Mouse (Mus musculus) ES-E14 (cell line): Measurements from ENCODE around the gene Rufy1. TPM values are rescaled to one million over a fixed set of nuclear protein-coding genes. Genes with fewer than 3 reads are reported as not detected.

Source experiments
- DNase-seq: peaks from one replicate; pipeline ENCODE4 v3.0.0-alpha.2; 2013; ENCODE audit warnings: low read depth, low spot score
- H3K27ac ChIP-seq: 2 replicates; pipeline ENCODE4 v1.5.1; 2012; ENCODE audit warnings: low read depth, mild to moderate bottlenecking, low read length, moderate library complexity, mixed read lengths; ENCODE audit not compliant: poor library complexity, insufficient read depth, severe bottlenecking
- H3K36me3 ChIP-seq: 2 replicates; pipeline ENCODE4 v1.6.1; 2012; ENCODE audit warnings: mild to moderate bottlenecking, low read length, moderate library complexity, mixed read lengths; ENCODE audit not compliant: control insufficient read depth, poor library complexity, insufficient read depth, severe bottlenecking
- H3K4me1 ChIP-seq, 2 experiments: fragments of 150-350 bp in 1 of 2; sonication (generic) in 1 of 2; 2 replicates each; pipeline ENCODE4 v1.6.1; 2012; ENCODE audit warnings: low read length in 2 of 2, mild to moderate bottlenecking in 1 of 2, mixed read lengths in 1 of 2; ENCODE audit not compliant: control insufficient read depth in 2 of 2, insufficient read depth in 2 of 2, poor library complexity in 1 of 2
- H3K4me3 ChIP-seq, 2 experiments: fragments of 150-350 bp in 1 of 2; sonication (generic) in 1 of 2; 2 replicates each; pipeline ENCODE4 v1.5.1; 2012; ENCODE audit warnings: low read length in 2 of 2, low read depth in 1 of 2, mild to moderate bottlenecking in 1 of 2, mixed read lengths in 1 of 2; ENCODE audit not compliant: insufficient read depth in 1 of 2, poor library complexity in 1 of 2, severe bottlenecking in 1 of 2
- H3K9ac ChIP-seq: 2 replicates; pipeline ENCODE4 v1.6.1; 2012; ENCODE audit warnings: low read depth, mild to moderate bottlenecking, low read length, mixed read lengths; ENCODE audit not compliant: poor library complexity, insufficient read depth, severe bottlenecking
- H3K9me3 ChIP-seq: fragments of 150-350 bp; sonication (generic); 2 replicates; pipeline ENCODE4 v1.6.1; 2012; ENCODE audit warnings: low read depth, mild to moderate bottlenecking, low read length; ENCODE audit not compliant: control insufficient read depth, insufficient read depth
- CHD2 ChIP-seq: IDR thresholded peaks from 2 replicates; pipeline ENCODE4 v1.6.1; 2014; ENCODE audit warnings: mild to moderate bottlenecking, low read depth, low read length, inconsistent platforms
- HCFC1 ChIP-seq: IDR thresholded peaks from 2 replicates; pipeline ENCODE4 v1.6.1; 2012; ENCODE audit warnings: low read length, inconsistent platforms, borderline replicate concordance; ENCODE audit not compliant: insufficient read depth
- MAFK ChIP-seq: IDR thresholded peaks from 2 replicates; pipeline ENCODE4 v1.6.1; 2014; ENCODE audit warnings: mild to moderate bottlenecking, low read depth, low read length, inconsistent platforms; ENCODE audit not compliant: insufficient read depth
- ZC3H11A ChIP-seq: IDR thresholded peaks from 2 replicates; pipeline ENCODE4 v1.6.1; 2012; ENCODE audit warnings: low read depth, mild to moderate bottlenecking, inconsistent platforms, low read length, borderline replicate concordance
- ZNF384 ChIP-seq: IDR thresholded peaks from 2 replicates; pipeline ENCODE4 v1.6.1; 2012; ENCODE audit warnings: low read depth, low read length, inconsistent platforms
- in situ Hi-C, 2 experiments: fragments of 600-800 bp; cut with MboI; formaldehyde crosslinking; loops; one replicate each; pipeline ENCODE4 v1.15.1; 2025; ENCODE audit warnings: low sequenced_read_pairs in 2 of 2, inconsistent platforms in 1 of 2; ENCODE audit not compliant: unreplicated experiment in 2 of 2
- total RNA-seq: library from RNA; depleted of rRNA; stranded (reverse); fragments of 300-350 nt; gene quantifications from 2 replicates; pipeline ENCODE4 v1.2.3, GENCODE M21; 2012

Rufy1 gene
- total RNA-seq, 1 experiment: 11.2 TPM

- Histone ChIP-seq H3K9ac (no peak overlapping the region), H3K4me3 (no peak overlapping the region), H3K9me3 (no peaks in the 10 kb centered on the region), H3K4me1 (peaks cover 0 to 5% of the 10 kb centered on the region in 2 experiments; a peak in 2 of 4 replicates), H3K27ac (no peak overlapping the region), H3K36me3 (peaks cover 7% of the 10 kb centered on the region; the same call in 1 of the 2 replicates)
- in situ Hi-C loops: no loop called here
- TF ChIP-seq HCFC1: no peak
- no peak for TF ChIP-seq ZC3H11A
- no peak for TF ChIP-seq ZNF384
- DNase-seq: no peak
Observed at GRCm38 (mm10) chr11:50417856-50418255, 13.1 kb downstream of the Rufy1 start.

GRCm38 (mm10) chr11:50415563-50416241 is 15.2 kb downstream of the Rufy1 start:
- TF ChIP-seq HCFC1 (no peak), ZNF384 (peak; percentile 58; the same call in 1 of the 2 replicates)
- H3K36me3 ChIP-seq: peaks cover 7% of the 10 kb centered on the region; the same call in 1 of the 2 replicates
- H3K4me1 ChIP-seq: no peaks in the 10 kb centered on the region

GRCm38 (mm10) chr11:50407235-50407634 is 23.7 kb downstream of the Rufy1 start:
- no peak overlapping the region for H3K4me3 ChIP-seq
- H3K9me3 ChIP-seq: no peaks in the 10 kb centered on the region
- no peak for DNase-seq
- in situ Hi-C loops: no loop called here
- H3K36me3 ChIP-seq: peaks cover 4% of the 10 kb centered on the region; the same call in 1 of the 2 replicates
- H3K27ac ChIP-seq: no peak overlapping the region
- TF ChIP-seq ZC3H11A (no peak), CHD2 (no peak), HCFC1 (no peak), MAFK (no peak), ZNF384 (no peak)
- H3K4me1 ChIP-seq: peaks cover 0 to 2% of the 10 kb centered on the region in 2 experiments; a peak in 1 of 4 replicates
- no peak overlapping the region for H3K9ac ChIP-seq

More at GRCm38 (mm10) chr11:50415563-50416241, 15.2 kb downstream of the Rufy1 start:
- H3K9ac ChIP-seq: no peak overlapping the region
- in situ Hi-C loops: no loop called here
- H3K4me3 ChIP-seq: no peak overlapping the region
- no peak for DNase-seq
- no peak overlapping the region for H3K27ac ChIP-seq
- no peaks in the 10 kb centered on the region for H3K9me3 ChIP-seq

- TF ChIP-seq HCFC1 (no peak), MAFK (no peak), ZC3H11A (no peak), CHD2 (no peak), ZNF384 (no peak)
- Histone ChIP-seq H3K9me3 (no peaks in the 10 kb centered on the region), H3K36me3 (peaks cover 4% of the 10 kb centered on the region; the same call in 1 of the 2 replicates), H3K4me1 (peaks cover 0 to 2% of the 10 kb centered on the region in 2 experiments; a peak in 1 of 4 replicates), H3K9ac (no peak overlapping the region), H3K4me3 (no peak overlapping the region), H3K27ac (no peak overlapping the region)
- no peak for DNase-seq
- in situ Hi-C loops: no loop called here
Observed at GRCm38 (mm10) chr11:50403367-50404014, 27.4 kb downstream of the Rufy1 start.
